Mouse (Mus musculus) left cerebral cortex, adult 2 months (tissue): ENCODE data around the gene Ntm. TPM values are rescaled to one million over a fixed set of nuclear protein-coding genes. Genes with fewer than 3 reads are reported as not detected.

ENCODE experiments used
- DNase-seq, 2 experiments: peaks; one replicate each; pipeline ENCODE4 v3.0.0; 2021 to 2022; ENCODE audit warnings: low spot score in 2 of 2, mixed read lengths in 1 of 2; ENCODE audit errors: extremely low spot score in 1 of 2
- H3K27ac ChIP-seq: fragments of 200-600 bp; 2 replicates; pipeline ENCODE4 v1.8.1; 2022
- H3K4me3 ChIP-seq: fragments of 200-600 bp; 2 replicates; pipeline ENCODE4 v1.8.1; 2022
- CTCF ChIP-seq: fragments of 200-600 bp; IDR thresholded peaks from 2 replicates; pipeline ENCODE4 v1.8.1; 2022; ENCODE audit warnings: antibody characterized with exemption, mild to moderate bottlenecking, moderate library complexity
- intact Hi-C: fragments of 180-260 bp; cut with DNase I; formaldehyde crosslinking; loops from one replicate; pipeline ENCODE4 v1.15.1; 2025
- total RNA-seq, 2 experiments: library from RNA; stranded (reverse); gene quantifications; 2 replicates each; pipeline ENCODE4 v1.2.3; 2021

Ntm gene
- total RNA-seq, 2 experiments from 2014 or later: 288 to 294 TPM

- DNase-seq: no peak
- Histone ChIP-seq H3K27ac (no peak overlapping the region), H3K4me3 (no peak overlapping the region)
- intact Hi-C loops: loop anchor here (2.0 to 10.0 kb wide), 3 partner anchors 235 to 713 kb away; no protein-coding TSS in a partner anchor
- TF ChIP-seq CTCF: no peak
These were observed 314.7 kb downstream of the Ntm start for GRCm38 (mm10) chr9:29648256-29648655.

GRCm38 (mm10) chr9:29647764-29648163 lies 315.2 kb downstream of the Ntm start:
- no peak overlapping the region for H3K4me3 ChIP-seq
- H3K27ac ChIP-seq: no peak overlapping the region
- intact Hi-C loops: loop anchor here (2.0 to 10.0 kb wide), 3 partner anchors 235 to 713 kb away; no protein-coding TSS in a partner anchor
- no peak for DNase-seq
- TF ChIP-seq CTCF: no peak

- intact Hi-C loops: loop anchor here (10.0 kb wide), 2 partner anchors 441 to 711 kb away; no protein-coding TSS in a partner anchor
- DNase-seq: no peak
- Histone ChIP-seq H3K4me3 (no peak overlapping the region), H3K27ac (no peak overlapping the region)
- no peak for TF ChIP-seq CTCF
These were observed 317.0 kb downstream of the Ntm start for GRCm38 (mm10) chr9:29645796-29646400.

GRCm38 (mm10) chr9:29642997-29643657 lies 319.8 kb downstream of the Ntm start:
- no peak overlapping the region for H3K27ac ChIP-seq
- peak; percentile 80 to 89 for DNase-seq
- TF ChIP-seq CTCF: peak; percentile 92
- H3K4me3 ChIP-seq: no peak overlapping the region
- intact Hi-C loops: loop anchor here (2.0 to 10.0 kb wide), 6 partner anchors 86 to 1381 kb away; no protein-coding TSS in a partner anchor

- intact Hi-C loops: no loop called here
- TF ChIP-seq CTCF: no peak
These were observed 325.6 kb downstream of the Ntm start for GRCm38 (mm10) chr9:29637335-29637734.

GRCm38 (mm10) chr9:29617181-29617580 lies 345.8 kb downstream of the Ntm start:
- no peak for TF ChIP-seq CTCF
- Histone ChIP-seq H3K27ac (peak overlapping the region; percentile 4; the same call in 1 of the 2 replicates), H3K4me3 (no peak overlapping the region)
- DNase-seq: no peak
- intact Hi-C loops: no loop called here

More at GRCm38 (mm10) chr9:29637335-29637734, 325.6 kb downstream of the Ntm start:
- Histone ChIP-seq H3K27ac (no peak overlapping the region), H3K4me3 (no peak overlapping the region)
- no peak for DNase-seq

GRCm38 (mm10) chr9:29612020-29612612 lies 350.8 kb downstream of the Ntm start:
- TF ChIP-seq CTCF: no peak
- peak overlapping the region; percentile 7; the same call in 1 of the 2 replicates for H3K27ac ChIP-seq
- intact Hi-C loops: no loop called here
- DNase-seq: no peak
- no peak overlapping the region for H3K4me3 ChIP-seq

GRCm38 (mm10) chr9:29610867-29611266 lies 352.1 kb downstream of the Ntm start:
- no peak overlapping the region for H3K4me3 ChIP-seq
- intact Hi-C loops: no loop called here
- no peak for TF ChIP-seq CTCF
- DNase-seq: no peak
- peak overlapping the region; percentile 56 for H3K27ac ChIP-seq

- Histone ChIP-seq H3K27ac (no peak overlapping the region), H3K4me3 (no peak overlapping the region)
- no peak for DNase-seq
- intact Hi-C loops: no loop called here
- no peak for TF ChIP-seq CTCF
These were observed 365.3 kb downstream of the Ntm start for GRCm38 (mm10) chr9:29597665-29598064.

- no peak overlapping the region for H3K4me3 ChIP-seq
- intact Hi-C loops: no loop called here
- H3K27ac ChIP-seq: no peak overlapping the region
These were observed 367.6 kb downstream of the Ntm start for GRCm38 (mm10) chr9:29595321-29595720.

GRCm38 (mm10) chr9:29594537-29595294 lies 368.2 kb downstream of the Ntm start:
- Histone ChIP-seq H3K4me3 (no peak overlapping the region), H3K27ac (peak overlapping the region; percentile 32; the same call in 1 of the 2 replicates)
- intact Hi-C loops: no loop called here
- DNase-seq: no peak
- TF ChIP-seq CTCF: no peak

More at GRCm38 (mm10) chr9:29595321-29595720, 367.6 kb downstream of the Ntm start:
- DNase-seq: no peak
- TF ChIP-seq CTCF: no peak
